Mouse (Mus musculus) heart, postnatal 4 days (tissue): ENCODE data around the gene Snx14. TPM values are rescaled to one million over a fixed set of nuclear protein-coding genes. Genes with fewer than 3 reads are reported as not detected.

Experiments
- DNase-seq: peaks from one replicate; pipeline ENCODE4 v3.0.0; 2021
- total RNA-seq, 2 experiments: library from RNA; stranded (reverse); gene quantifications; 2 replicates each; pipeline ENCODE4 v1.2.3; 2021

Snx14 gene
- total RNA-seq, 2 experiments from 2014 or later = 27.2 to 29.0 TPM

- no peak for DNase-seq
These were observed 58.7 kb downstream of the Snx14 start for GRCm38 (mm10) chr9:88380076-88380475.

GRCm38 (mm10) chr9:88379057-88379456 lies 59.7 kb downstream of the Snx14 start:
- no peak for DNase-seq

- no peak for DNase-seq
These were observed 61.3 kb downstream of the Snx14 start for GRCm38 (mm10) chr9:88377483-88377882.

- DNase-seq = no peak
These were observed 65.8 kb downstream of the Snx14 start for GRCm38 (mm10) chr9:88373001-88373400.

- DNase-seq = no peak
These were observed 67.6 kb downstream of the Snx14 start for GRCm38 (mm10) chr9:88371201-88371600.

GRCm38 (mm10) chr9:88369666-88370065 lies 69.1 kb downstream of the Snx14 start:
- DNase-seq = no peak

GRCm38 (mm10) chr9:88368476-88368875 lies 70.3 kb downstream of the Snx14 start:
- DNase-seq = no peak

- DNase-seq = no peak
These were observed 71.0 kb downstream of the Snx14 start for GRCm38 (mm10) chr9:88367751-88368150.

GRCm38 (mm10) chr9:88367322-88367721 lies 71.4 kb downstream of the Snx14 start:
- DNase-seq = no peak

GRCm38 (mm10) chr9:88366819-88367218 lies 71.9 kb downstream of the Snx14 start:
- no peak for DNase-seq

GRCm38 (mm10) chr9:88366308-88366707 lies 72.5 kb downstream of the Snx14 start:
- DNase-seq = no peak

GRCm38 (mm10) chr9:88363102-88363501 lies 75.7 kb downstream of the Snx14 start:
- DNase-seq = no peak

- no peak for DNase-seq
These were observed 76.5 kb downstream of the Snx14 start for GRCm38 (mm10) chr9:88362055-88362850.

GRCm38 (mm10) chr9:88361211-88361909 lies 77.4 kb downstream of the Snx14 start:
- DNase-seq = peak; percentile 22

GRCm38 (mm10) chr9:88359140-88359539 lies 79.6 kb downstream of the Snx14 start:
- no peak for DNase-seq

GRCm38 (mm10) chr9:88357173-88357572 lies 81.6 kb downstream of the Snx14 start:
- no peak for DNase-seq

GRCm38 (mm10) chr9:88353459-88353858 lies 85.3 kb downstream of the Snx14 start:
- DNase-seq = no peak

- DNase-seq = no peak
These were observed 86.0 kb downstream of the Snx14 start for GRCm38 (mm10) chr9:88352741-88353140.

- DNase-seq = no peak
These were observed 87.6 kb downstream of the Snx14 start for GRCm38 (mm10) chr9:88351163-88351562.

- no peak for DNase-seq
These were observed 88.4 kb downstream of the Snx14 start for GRCm38 (mm10) chr9:88350317-88350716.

- no peak for DNase-seq
These were observed 90.1 kb downstream of the Snx14 start for GRCm38 (mm10) chr9:88348623-88349022.

- no peak for DNase-seq
These were observed 91.9 kb downstream of the Snx14 start for GRCm38 (mm10) chr9:88346857-88347256.

GRCm38 (mm10) chr9:88344424-88344823 lies 94.3 kb downstream of the Snx14 start:
- DNase-seq = no peak

GRCm38 (mm10) chr9:88342701-88343100 lies 96.1 kb downstream of the Snx14 start:
- no peak for DNase-seq
